In genomic region chr14:24008252-24008651, GRCm38 (mm10) we compare ENCODE assay signal across 8 mouse cellular contexts. TPM values are rescaled to one million over a fixed set of nuclear protein-coding genes. Genes with fewer than 3 reads are reported as not detected.
A peak's percentile ranks its signal among the peaks of the same experiment; 100 is the strongest.
DNase-seq lines count a peak whose midpoint lies in the region; ATAC-seq and TF ChIP-seq lines count a peak whose summit lies in the region.

No protein-coding gene starts in this region.

- WGBS in forebrain, postnatal 0 days = 9% methylated on average over 7 of the region's 7 CpGs
- 12% methylated on average over 7 of the region's 7 CpGs for WGBS in forebrain, embryonic 16.5 days
- 8% methylated on average over 7 of the region's 7 CpGs for WGBS in midbrain, postnatal 0 days

- no peaks in the 10 kb centered on the region for H3K27me3 ChIP-seq in forebrain, postnatal 0 days (ENCODE audit: insufficient read depth, low read length)
- H3K27me3 ChIP-seq in forebrain, embryonic 16.5 days (replicated peaks; ENCODE audit: control insufficient read depth, insufficient read depth, low read length) = peaks cover 5% of the 10 kb centered on the region
- no peaks in the 10 kb centered on the region; the same call in 1 of the 2 replicates for H3K27me3 ChIP-seq in midbrain, postnatal 0 days (ENCODE audit: insufficient read depth, low read length)

- no peaks in the 10 kb centered on the region for H3K9me3 ChIP-seq in forebrain, postnatal 0 days (ENCODE audit: low read length)
- H3K9me3 ChIP-seq in forebrain, embryonic 16.5 days (ENCODE audit: control insufficient read depth, low read length) = no peaks in the 10 kb centered on the region
- no peaks in the 10 kb centered on the region for H3K9me3 ChIP-seq in ES-E14 (ENCODE audit: control insufficient read depth, insufficient read depth, low read depth, low read length)
- no peaks in the 10 kb centered on the region for H3K9me3 ChIP-seq in midbrain, postnatal 0 days (ENCODE audit: low read length)

- peak; percentile 91 for DNase-seq in forebrain, postnatal 0 days
- peak; percentile 55 for DNase-seq in ES-E14 (ENCODE audit: low read depth, low spot score)
- DNase-seq in cerebellum, postnatal 14 days = peak; percentile 92 to 98
- DNase-seq in gastrocnemius, postnatal 36 days = peak; percentile 65 to 78
- DNase-seq in layer of hippocampus, postnatal 36 days = peak; percentile 79 to 84
- peak; percentile 89 for DNase-seq in midbrain, postnatal 0 days (ENCODE audit: low spot score)
- DNase-seq in urinary bladder, postnatal 36 days (ENCODE audit: low spot score in 2 of 2) = peak; percentile 69 to 76

- intact Hi-C loops in gastrocnemius, postnatal 36 days (cut with DNase I) = loop anchor here (1.0 kb wide), 1 partner anchor 217 kb away; no protein-coding TSS in a partner anchor

- H3K9ac ChIP-seq in forebrain, postnatal 0 days = no peak overlapping the region
- H3K9ac ChIP-seq in forebrain, embryonic 16.5 days (replicated peaks; ENCODE audit: low read depth, low read length) = no peak overlapping the region
- no peak overlapping the region for H3K9ac ChIP-seq in ES-E14 (ENCODE audit: insufficient read depth, low read depth, low read length, poor library complexity, severe bottlenecking)
- H3K9ac ChIP-seq in midbrain, postnatal 0 days (replicated peaks; ENCODE audit: low read length, poor library complexity, severe bottlenecking) = no peak overlapping the region

- no peak overlapping the region for H3K4me3 ChIP-seq in forebrain, postnatal 0 days (ENCODE audit: low read depth, low read length)
- no peak overlapping the region for H3K4me3 ChIP-seq in forebrain, embryonic 16.5 days (replicated peaks; ENCODE audit: low read length)
- H3K4me3 ChIP-seq in ES-E14 (ENCODE audit: insufficient read depth in 1 of 2, low read depth in 1 of 2, low read length in 2 of 2, poor library complexity in 1 of 2, severe bottlenecking in 1 of 2) = no peak overlapping the region
- no peak overlapping the region for H3K4me3 ChIP-seq in midbrain, postnatal 0 days (ENCODE audit: low read depth, low read length)

- ATAC-seq in forebrain, postnatal 0 days = no peak
- ATAC-seq in forebrain, embryonic 16.5 days = no peak
- no peak for ATAC-seq in midbrain, postnatal 0 days (ENCODE audit: low FRiP score)

- H3K27ac ChIP-seq in forebrain, postnatal 0 days (ENCODE audit: low read depth, low read length) = no peak overlapping the region
- no peak overlapping the region for H3K27ac ChIP-seq in forebrain, embryonic 16.5 days (ENCODE audit: low read length)
- H3K27ac ChIP-seq in ES-E14 (ENCODE audit: insufficient read depth, low read depth, low read length, poor library complexity, severe bottlenecking) = no peak overlapping the region
- H3K27ac ChIP-seq in midbrain, postnatal 0 days (ENCODE audit: low read depth, low read length) = no peak overlapping the region

- H3K4me2 ChIP-seq in forebrain, postnatal 0 days (ENCODE audit: low read depth) = no peak overlapping the region
- no peak overlapping the region for H3K4me2 ChIP-seq in forebrain, embryonic 16.5 days (ENCODE audit: low read length)
- H3K4me2 ChIP-seq in midbrain, postnatal 0 days (ENCODE audit: low read depth, low read length, poor library complexity, severe bottlenecking) = no peak overlapping the region

- in situ Hi-C loops in ES-E14 (cut with MboI; ENCODE audit: low sequenced_read_pairs in 2 of 2, unreplicated experiment in 2 of 2) = loop anchor here (25.0 kb wide), 1 partner anchor 421 kb away; no protein-coding TSS in a partner anchor

- H3K36me3 ChIP-seq in forebrain, postnatal 0 days (ENCODE audit: insufficient read depth) = no peaks in the 10 kb centered on the region
- H3K36me3 ChIP-seq in forebrain, embryonic 16.5 days (ENCODE audit: control insufficient read depth, insufficient read depth) = no peaks in the 10 kb centered on the region
- no peaks in the 10 kb centered on the region for H3K36me3 ChIP-seq in ES-E14 (ENCODE audit: control insufficient read depth, insufficient read depth, low read length, poor library complexity, severe bottlenecking)
- H3K36me3 ChIP-seq in midbrain, postnatal 0 days (ENCODE audit: insufficient read depth, low read length) = no peaks in the 10 kb centered on the region

- no peaks in the 10 kb centered on the region for H3K4me1 ChIP-seq in forebrain, postnatal 0 days (ENCODE audit: insufficient read depth)
- H3K4me1 ChIP-seq in forebrain, embryonic 16.5 days (replicated peaks; ENCODE audit: control insufficient read depth, insufficient read depth, low read length) = peaks cover 7% of the 10 kb centered on the region
- no peaks in the 10 kb centered on the region for H3K4me1 ChIP-seq in ES-E14 (ENCODE audit: control insufficient read depth in 2 of 2, insufficient read depth in 2 of 2, low read length in 2 of 2, poor library complexity in 1 of 2)
- H3K4me1 ChIP-seq in midbrain, postnatal 0 days (ENCODE audit: insufficient read depth, low read length) = no peaks in the 10 kb centered on the region

- TF ChIP-seq CTCF in forebrain, postnatal 0 days (IDR thresholded peaks at IDR 0.05; ENCODE audit: low read depth) = peak; percentile 99
- peak; percentile 100 for TF ChIP-seq CTCF in midbrain, postnatal 0 days (IDR thresholded peaks at IDR 0.05)

TF ChIP-seq in ES-E14, 5 proteins besides CTCF, POLR2A, EP300 and RAD21:
- peak; percentile 95 for TF ChIP-seq ZC3H11A (IDR thresholded peaks at IDR 0.05; ENCODE audit: borderline replicate concordance, low read depth, low read length)
- TF ChIP-seq HCFC1 (IDR thresholded peaks at IDR 0.05; ENCODE audit: borderline replicate concordance, insufficient read depth, low read length) = no peak
TF ChIP-seq in ES-E14: peak in this region for 1.

RNA-seq across cellular contexts. Expression of gene Kcnma1, which starts 6.0 kb away (rescaled TPM):
- 32.1 and 35.8 TPM in 2 replicates for total RNA-seq in forebrain, postnatal 0 days (2014; rRNA removed)
- 10.9 and 18.7 TPM in 2 replicates for polyA plus RNA-seq in forebrain, postnatal 0 days (2015; fragmentation: Nextera tagmentation; extraction: Ambion mirVana)
- 7.5 and 12.3 TPM in 2 replicates for polyA plus RNA-seq in forebrain, embryonic 16.5 days (2015; fragmentation: Nextera tagmentation; extraction: Ambion mirVana)
- total RNA-seq in ES-E14 (2012; rRNA removed) = 0.49 and 1.5 TPM in 2 replicates
- total RNA-seq in gastrocnemius, postnatal 36 days (2021) = 10 to 100 TPM; 44.2 to 47.3 TPM
- 100 to 1,000 TPM; 138 to 151 TPM for total RNA-seq in layer of hippocampus, postnatal 36 days (2021)
- total RNA-seq in midbrain, postnatal 0 days (2014; rRNA removed) = 45.7 and 55.4 TPM in 2 replicates
- polyA plus RNA-seq in midbrain, postnatal 0 days (2015; fragmentation: Nextera tagmentation; extraction: Ambion mirVana) = 17.4 and 20.6 TPM in 2 replicates

Comparison
In these comparisons a context has a peak if more than half of its experiments do, and no peak if none do; other contexts are left out.
1. RNA of gene Kcnma1, which starts 6.0 kb away (total RNA-seq): 138 to 151 TPM in layer of hippocampus, postnatal 36 days, 44.2 to 47.3 TPM in gastrocnemius, postnatal 36 days, 45.7 to 55.4 TPM in midbrain, postnatal 0 days and 32.1 to 35.8 TPM in forebrain, postnatal 0 days; 0.49 to 1.5 TPM in ES-E14; every median in the first group is over 10 times any median in the second.
2. Peak in every context shown above with its lines, with median percentiles within 50 percentile points of each other: DNase-seq.